Mouse (Mus musculus) kidney, postnatal 36 days (tissue): Measurements from ENCODE around the gene Rrp8.

Experiments used
- DNase-seq, 2 experiments: peaks; one replicate each; pipeline ENCODE4 v3.0.0; 2021 to 2022; ENCODE audit warnings: mixed read lengths in 2 of 2

Gene Rrp8

GRCm38 (mm10) chr7:105736911-105737521 is at the start of gene Rrp8:
Gene Rrp8, minus strand, starts transcription at chr7:105737385.
- peak; percentile 32 to 66 for DNase-seq

- DNase-seq = no peak
These were observed 49.5 kb upstream of the Rrp8 start for GRCm38 (mm10) chr7:105786506-105787284.

- DNase-seq = no peak
These were observed 47.4 kb upstream of the Rrp8 start for GRCm38 (mm10) chr7:105784556-105784955.

- DNase-seq = no peak
These were observed 46.7 kb upstream of the Rrp8 start for GRCm38 (mm10) chr7:105783861-105784260.

- peak in 1 of 2 experiments; percentile 68 for DNase-seq
These were observed 41.5 kb upstream of the Rrp8 start for GRCm38 (mm10) chr7:105778553-105779265.

GRCm38 (mm10) chr7:105777797-105778552 is 40.8 kb upstream of the Rrp8 start:
- peak; percentile 72 to 73 for DNase-seq

- DNase-seq = no peak
These were observed 40.1 kb upstream of the Rrp8 start for GRCm38 (mm10) chr7:105777316-105777715.

GRCm38 (mm10) chr7:105776026-105776425 is 38.8 kb upstream of the Rrp8 start:
- DNase-seq = no peak

- DNase-seq = peak; percentile 48 to 63
These were observed 37.5 kb upstream of the Rrp8 start for GRCm38 (mm10) chr7:105774661-105775060.

- peak in 1 of 2 experiments; percentile 34 for DNase-seq
These were observed 35.9 kb upstream of the Rrp8 start for GRCm38 (mm10) chr7:105773041-105773440.

- no peak for DNase-seq
These were observed 35.1 kb upstream of the Rrp8 start for GRCm38 (mm10) chr7:105772331-105772730.

GRCm38 (mm10) chr7:105769959-105770358 is 32.8 kb upstream of the Rrp8 start:
- no peak for DNase-seq

GRCm38 (mm10) chr7:105767729-105768165 is 30.6 kb upstream of the Rrp8 start:
- DNase-seq = peak; percentile 50 to 53

- no peak for DNase-seq
These were observed 27.1 kb upstream of the Rrp8 start for GRCm38 (mm10) chr7:105764331-105764730.

- no peak for DNase-seq
These were observed 25.5 kb upstream of the Rrp8 start for GRCm38 (mm10) chr7:105762517-105763270.

GRCm38 (mm10) chr7:105761813-105762484 is 24.8 kb upstream of the Rrp8 start:
- DNase-seq = peak in 1 of 2 experiments; percentile 38

GRCm38 (mm10) chr7:105753281-105753680 is 16.1 kb upstream of the Rrp8 start:
- no peak for DNase-seq

- no peak for DNase-seq
These were observed 15.5 kb upstream of the Rrp8 start for GRCm38 (mm10) chr7:105752716-105753115.

- peak; percentile 91 to 95 for DNase-seq
These were observed 14.6 kb upstream of the Rrp8 start, which contains the start of gene Tpp1 for GRCm38 (mm10) chr7:105751491-105752433. Gene Tpp1, minus strand, starts transcription at chr7:105752235.

- no peak for DNase-seq
These were observed 10.6 kb upstream of the Rrp8 start for GRCm38 (mm10) chr7:105747776-105748175.
